Mouse (Mus musculus) liver, embryonic 14.5 days (tissue): ENCODE measurements around the gene Plgrkt. TPM values are rescaled to one million over a fixed set of nuclear protein-coding genes. Genes with fewer than 3 reads are reported as not detected.

Experiments
- ATAC-seq: fragments of 200-750 bp; cut with Nextera tagmentation; 2 replicates; pipeline ENCODE4 v1.8.0; 2017; ENCODE audit warnings: moderate number of reproducible peaks, mild to moderate bottlenecking, moderate library complexity; ENCODE audit not compliant: insufficient read depth
- DNase-seq, 3 experiments: peaks; one replicate each; pipeline ENCODE4 v3.0.0-alpha.2; 2012 to 2013; ENCODE audit warnings: low read depth in 3 of 3, low spot score in 3 of 3
- H3K27ac ChIP-seq: fragments of 300-500 bp; sonication (generic); 2 replicates; pipeline ENCODE4 v1.5.1; 2014; ENCODE audit warnings: moderate library complexity, mild to moderate bottlenecking, control low read depth, inconsistent platforms
- H3K27me3 ChIP-seq: fragments of 300-500 bp; sonication (generic); 2 replicates; pipeline ENCODE4 v1.6.1; 2014; ENCODE audit warnings: mild to moderate bottlenecking, low read length, moderate library complexity; ENCODE audit not compliant: control insufficient read depth, insufficient read depth
- H3K36me3 ChIP-seq: fragments of 300-500 bp; sonication (generic); replicated peaks from 2 replicates; pipeline ENCODE4 v1.6.1; 2014; ENCODE audit warnings: low read depth; ENCODE audit not compliant: control insufficient read depth, insufficient read depth
- H3K4me1 ChIP-seq, 2 experiments: fragments of 200-500 bp in 1 of 2; fragments of 300-500 bp in 1 of 2; sonication (generic) in 1 of 2; replicated peaks; 2 replicates each; pipeline ENCODE4 v1.6.1; 2012 to 2014; ENCODE audit warnings: antibody characterized with exemption in 1 of 2, inconsistent platforms in 1 of 2, low read length in 1 of 2; ENCODE audit not compliant: control insufficient read depth in 2 of 2, insufficient read depth in 2 of 2
- H3K4me2 ChIP-seq: fragments of 300-500 bp; sonication (generic); 2 replicates; pipeline ENCODE4 v1.6.1; 2014; ENCODE audit warnings: low read depth, mild to moderate bottlenecking, control low read depth, moderate library complexity
- H3K4me3 ChIP-seq, 2 experiments: fragments of 200-500 bp in 1 of 2; fragments of 300-500 bp in 1 of 2; sonication (generic) in 1 of 2; 2 replicates each; pipeline ENCODE4 v1.5.1; 2012 to 2014; ENCODE audit warnings: low read depth in 2 of 2, low read length in 2 of 2, mild to moderate bottlenecking in 2 of 2, control low read depth in 1 of 2, inconsistent platforms in 1 of 2, moderate library complexity in 1 of 2; ENCODE audit not compliant: insufficient read depth in 1 of 2
- H3K9ac ChIP-seq: fragments of 300-500 bp; sonication (generic); replicated peaks from 2 replicates; pipeline ENCODE4 v1.6.1; 2014; ENCODE audit warnings: mild to moderate bottlenecking, control low read depth, moderate library complexity
- H3K9me3 ChIP-seq: fragments of 300-500 bp; sonication (generic); 2 replicates; pipeline ENCODE4 v1.6.1; 2016; ENCODE audit warnings: low read length, mixed read lengths; ENCODE audit not compliant: control insufficient read depth
- CTCF ChIP-seq: IDR thresholded peaks from 2 replicates; pipeline ENCODE4 v1.5.1; 2016; ENCODE audit warnings: antibody characterized with exemption, low read depth, control low read depth
- EP300 ChIP-seq: IDR thresholded peaks from 2 replicates; pipeline ENCODE4 v1.6.1; 2016; ENCODE audit warnings: antibody characterized with exemption, low read depth
- WGBS: fragments of 180-500 bp; shearing (Covaris S2); extraction: QIAGEN DNeasy Blood & Tissue Kit; methylation state at CpG from one replicate; pipeline ENCODE4 v1.1.7; 2014; ENCODE audit not compliant: insufficient replicate concordance; 5-methylcytosine and 5-hydroxymethylcytosine counted together
- polyA plus RNA-seq, 2 experiments: library from polyadenylated mRNA; depleted of rRNA in 1 of 2; stranded (reverse) in 1 of 2; unstranded in 1 of 2; fragments of >200 nt; fragmentation: Nextera tagmentation in 1 of 2; extraction: Ambion mirVana in 1 of 2; gene quantifications; 2 replicates each; pipeline versions ENCODE4 v1.2.1 to v1.2.3; 2012 to 2014

Gene Plgrkt
- polyA plus RNA-seq, 2 experiments = 21.9 to 28.3 TPM

GRCm38 (mm10) chr19:29373438-29373837 is 6.2 kb upstream of the Plgrkt start:
- H3K4me1 ChIP-seq = peaks cover 3 to 8% of the 10 kb centered on the region in 2 experiments; a peak in 2 of 4 replicates
- H3K27ac ChIP-seq = no peak overlapping the region
- no peaks in the 10 kb centered on the region for H3K27me3 ChIP-seq
- TF ChIP-seq EP300 (no peak), CTCF (no peak)
- no peak for DNase-seq
- ATAC-seq = no peak
- H3K4me2 ChIP-seq = no peak overlapping the region
- H3K4me3 ChIP-seq = no peak overlapping the region
- no peaks in the 10 kb centered on the region for H3K9me3 ChIP-seq
- H3K9ac ChIP-seq = no peak overlapping the region
- no peaks in the 10 kb centered on the region for H3K36me3 ChIP-seq
- 79% methylated on average over 11 of the region's 11 CpGs for WGBS

DNA sequence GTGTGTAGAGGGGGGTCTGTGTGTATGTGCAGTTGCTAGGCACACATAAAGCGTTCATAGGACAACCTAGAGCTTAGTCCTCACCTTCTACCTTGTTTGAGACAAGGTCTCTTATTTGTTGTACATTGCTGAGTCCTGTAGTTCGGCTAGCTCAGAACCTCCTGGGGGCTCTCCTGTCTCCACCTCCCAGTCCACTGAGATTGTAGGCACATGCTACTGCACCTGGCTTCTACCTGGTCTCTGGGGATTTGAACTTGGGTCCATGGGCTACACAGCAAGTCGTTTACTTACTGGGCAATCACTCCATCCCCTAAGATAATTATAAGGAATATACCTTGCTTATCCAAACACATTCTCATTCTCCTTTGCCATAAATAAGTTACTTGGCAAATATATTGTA is 5.4 kb upstream of the Plgrkt start:
- no peak for TF ChIP-seq CTCF
- TF ChIP-seq EP300 = no peak

DNA sequence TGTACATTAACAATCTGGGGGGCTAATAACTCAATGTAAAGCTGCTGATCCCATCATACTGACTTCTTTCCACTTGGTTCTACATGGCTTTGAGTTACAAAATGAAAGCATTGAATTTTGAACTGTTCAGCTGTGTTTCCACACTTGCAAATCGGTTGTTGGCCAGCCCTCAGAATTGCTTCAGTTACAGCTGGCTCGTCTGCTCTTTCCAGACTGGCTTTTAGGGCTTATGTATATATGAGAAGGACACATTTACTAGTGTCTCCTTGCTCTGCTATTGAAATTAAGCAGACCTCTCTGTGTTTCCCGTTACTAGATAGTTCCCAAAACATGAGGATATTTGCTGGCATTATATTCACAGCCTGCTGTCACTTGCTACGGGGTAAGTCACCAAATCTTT is 4.9 kb upstream of the Plgrkt start:
- 55% methylated on average over 4 of the region's 4 CpGs for whole genome bisulfite sequencing
- no peaks in the 10 kb centered on the region for H3K9me3 ChIP-seq
- DNase-seq (no peak), ATAC-seq (no peak)
- H3K4me1 ChIP-seq = peaks cover 6 to 11% of the 10 kb centered on the region in 2 experiments
- peak overlapping the region; percentile 37 for H3K4me2 ChIP-seq
- TF ChIP-seq CTCF (no peak), EP300 (no peak)
- H3K36me3 ChIP-seq = no peaks in the 10 kb centered on the region
- no peak overlapping the region for H3K9ac ChIP-seq
- H3K27me3 ChIP-seq = no peaks in the 10 kb centered on the region
- H3K27ac ChIP-seq = no peak overlapping the region
- no peak overlapping the region for H3K4me3 ChIP-seq

More for the DNA sequence above, 5.4 kb upstream of the Plgrkt start:
- 68% methylated on average over 3 of the region's 3 CpGs for WGBS
- no peaks in the 10 kb centered on the region for H3K27me3 ChIP-seq
- no peak overlapping the region for H3K4me3 ChIP-seq
- H3K4me1 ChIP-seq = peaks cover 3 to 8% of the 10 kb centered on the region in 2 experiments; a peak in 3 of 4 replicates
- no peaks in the 10 kb centered on the region for H3K9me3 ChIP-seq
- no peak overlapping the region for H3K27ac ChIP-seq
- DNase-seq (no peak), ATAC-seq (no peak)
- H3K9ac ChIP-seq = no peak overlapping the region
- H3K4me2 ChIP-seq = no peak overlapping the region
- no peaks in the 10 kb centered on the region for H3K36me3 ChIP-seq

- H3K9me3 ChIP-seq = no peaks in the 10 kb centered on the region
- WGBS = 66% methylated on average over 18 of the region's 18 CpGs
- peak overlapping the region in 1 of 2 experiments; percentile 15; a peak in 1 of 4 replicates for H3K4me3 ChIP-seq
- no peak overlapping the region for H3K27ac ChIP-seq
- TF ChIP-seq EP300 = no peak
- TF ChIP-seq CTCF = no peak
- ATAC-seq (no peak), DNase-seq (no peak)
- H3K27me3 ChIP-seq = no peaks in the 10 kb centered on the region
- peaks cover 9 to 13% of the 10 kb centered on the region in 2 experiments for H3K4me1 ChIP-seq
- peak overlapping the region; percentile 37 for H3K4me2 ChIP-seq
- no peaks in the 10 kb centered on the region for H3K36me3 ChIP-seq
- no peak overlapping the region; the same call in 1 of the 2 replicates for H3K9ac ChIP-seq
These were observed 4.3 kb upstream of the Plgrkt start for GRCm38 (mm10) chr19:29371284-29372081.

GRCm38 (mm10) chr19:29370545-29371283 is 3.5 kb upstream of the Plgrkt start:
- no peak overlapping the region for H3K4me3 ChIP-seq
- 77% methylated on average over 7 of the region's 7 CpGs for WGBS
- peaks cover 13 to 18% of the 10 kb centered on the region in 2 experiments for H3K4me1 ChIP-seq
- no peak for TF ChIP-seq EP300
- no peak for TF ChIP-seq CTCF
- no peak overlapping the region for H3K9ac ChIP-seq
- no peaks in the 10 kb centered on the region for H3K9me3 ChIP-seq
- H3K36me3 ChIP-seq = no peaks in the 10 kb centered on the region
- H3K27ac ChIP-seq = no peak overlapping the region
- ATAC-seq (no peak), DNase-seq (no peak)
- no peak overlapping the region for H3K4me2 ChIP-seq
- no peaks in the 10 kb centered on the region for H3K27me3 ChIP-seq
